Mouse (Mus musculus) embryonic facial prominence, embryonic 15.5 days (tissue): Measurements from ENCODE around the gene Aaed1. TPM values are rescaled to one million over a fixed set of nuclear protein-coding genes. Genes with fewer than 3 reads are reported as not detected.

Experiments used
- ATAC-seq: fragments of 200-750 bp; cut with Nextera tagmentation; 2 replicates; pipeline ENCODE4 v1.8.0; 2017; ENCODE audit warnings: low read depth, moderate TSS enrichment; ENCODE audit not compliant: insufficient number of reproducible peaks, low FRiP score, low TSS enrichment
- H3K27ac ChIP-seq: fragments of 300-500 bp; sonication (generic); replicated peaks from 2 replicates; pipeline ENCODE4 v1.5.1; 2015; ENCODE audit warnings: mild to moderate bottlenecking, inconsistent platforms
- H3K27me3 ChIP-seq: fragments of 300-500 bp; sonication (generic); 2 replicates; pipeline ENCODE4 v1.6.1; 2015; ENCODE audit warnings: inconsistent platforms
- H3K36me3 ChIP-seq: fragments of 300-500 bp; sonication (generic); 2 replicates; pipeline ENCODE4 v1.6.1; 2015; ENCODE audit warnings: mild to moderate bottlenecking, inconsistent platforms
- H3K4me1 ChIP-seq: fragments of 300-500 bp; sonication (generic); 2 replicates; pipeline ENCODE4 v1.6.1; 2015; ENCODE audit warnings: inconsistent platforms
- H3K4me2 ChIP-seq: fragments of 300-500 bp; sonication (generic); replicated peaks from 2 replicates; pipeline ENCODE4 v1.6.1; 2015; ENCODE audit warnings: mild to moderate bottlenecking, inconsistent platforms
- H3K4me3 ChIP-seq: fragments of 300-500 bp; sonication (generic); replicated peaks from 2 replicates; pipeline ENCODE4 v1.5.1; 2015; ENCODE audit warnings: mild to moderate bottlenecking, inconsistent platforms
- H3K9ac ChIP-seq: fragments of 300-500 bp; sonication (generic); 2 replicates; pipeline ENCODE4 v1.6.1; 2015; ENCODE audit warnings: inconsistent platforms
- H3K9me3 ChIP-seq: fragments of 300-500 bp; sonication (generic); replicated peaks from 2 replicates; pipeline ENCODE4 v1.6.1; 2016; ENCODE audit warnings: inconsistent platforms
- WGBS: fragments of 180-500 bp; shearing (Covaris S2); methylation state at CpG from one replicate; pipeline ENCODE4 v1.1.7; 2015; 5-methylcytosine and 5-hydroxymethylcytosine counted together
- polyA plus RNA-seq: library from polyadenylated mRNA; unstranded; fragments of >200 nt; fragmentation: Nextera tagmentation; extraction: Ambion mirVana; gene quantifications from 2 replicates; pipeline ENCODE4 v1.2.1, GENCODE M21; 2015

Aaed1 gene
- 41.0 and 45.8 TPM in 2 replicates for polyA plus RNA-seq

DNA sequence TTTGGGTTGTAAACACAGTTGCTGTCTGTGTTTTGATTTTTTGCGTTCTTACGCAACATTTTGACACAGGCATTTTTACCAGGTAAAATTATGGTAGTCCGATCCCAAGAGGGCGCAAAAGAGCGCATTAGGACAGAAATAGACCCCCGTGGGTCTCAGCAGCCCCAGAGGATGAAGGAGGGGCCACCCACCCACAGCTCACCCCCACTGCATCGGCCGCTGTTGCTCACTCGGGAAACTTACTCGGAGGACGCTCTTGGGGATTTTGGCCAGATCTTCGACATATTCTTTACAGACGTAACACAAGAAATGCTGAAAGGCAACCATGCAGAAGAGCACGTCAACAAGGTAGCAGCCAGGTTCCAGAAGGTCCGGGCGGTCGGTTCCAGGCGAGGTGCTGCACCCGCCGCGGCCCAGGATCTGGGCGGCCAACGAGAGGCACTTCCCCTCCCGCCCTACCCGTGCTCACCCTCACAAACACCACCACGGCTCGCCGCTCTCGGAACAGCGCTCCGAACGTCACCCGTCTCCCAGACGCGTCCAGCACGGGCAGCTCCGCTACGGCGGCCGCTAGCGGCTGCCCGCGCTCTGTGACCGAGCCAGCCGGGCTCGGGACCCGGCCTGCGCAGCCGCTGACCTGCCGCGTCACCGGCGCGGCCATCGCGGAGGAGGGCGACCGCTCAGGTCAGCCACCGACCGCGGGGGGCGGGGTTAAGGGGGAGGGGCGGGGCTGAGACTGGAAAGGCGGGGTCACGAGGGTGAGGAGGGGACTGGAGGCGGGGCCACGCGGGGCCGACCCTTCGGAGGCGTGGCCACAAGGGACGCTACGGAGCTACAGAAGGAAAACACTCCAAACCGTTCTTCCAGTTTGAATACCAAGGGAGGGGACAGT is at the start of gene Aaed1:
TSS of gene Aaed1 (minus strand) at position 687 of the 892 bp plus-strand sequence.
- ATAC-seq, result peak; percentile 92
- Histone ChIP-seq H3K4me2 (peak within 1 kb of the TSS; percentile 63), H3K36me3 (peaks cover 2% of the 10 kb centered on the region; the same call in 1 of the 2 replicates), H3K27me3 (no peaks in the 10 kb centered on the region), H3K4me1 (peaks cover 16% of the 10 kb centered on the region; the same call in 1 of the 2 replicates), H3K9me3 (no peaks in the 10 kb centered on the region), H3K4me3 (peak within 1 kb of the TSS; percentile 81), H3K27ac (peak within 1 kb of the TSS; percentile 92), H3K9ac (peak within 1 kb of the TSS; percentile 68)
- WGBS, result under 1% methylated on average over 74 of the region's 74 CpGs

DNA sequence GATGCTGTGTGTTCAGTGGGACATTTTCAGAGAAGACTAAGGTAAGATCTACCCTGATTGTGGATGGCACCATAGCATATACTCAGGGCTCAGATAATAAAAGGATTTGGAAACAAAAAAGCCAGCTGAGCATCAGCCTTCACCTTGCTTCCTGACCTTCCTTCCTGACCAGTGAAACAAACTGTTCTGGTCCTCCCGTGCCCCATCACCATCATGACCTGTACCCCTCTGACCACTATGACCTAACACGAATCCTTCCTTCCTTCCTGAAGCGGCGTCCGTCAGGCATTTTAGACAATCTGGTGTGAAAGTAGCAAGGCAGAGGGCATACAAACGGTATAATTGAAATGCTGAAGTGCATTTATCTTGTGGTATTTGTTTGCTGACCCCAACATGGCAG is 49.6 kb upstream of the Aaed1 start:
- no peaks in the 10 kb centered on the region for H3K9me3 ChIP-seq
- ATAC-seq, result no peak
- H3K36me3 ChIP-seq, result peaks cover 42% of the 10 kb centered on the region; the same call in 1 of the 2 replicates
- no peaks in the 10 kb centered on the region for H3K27me3 ChIP-seq
- H3K4me2 ChIP-seq, result no peak overlapping the region
- H3K4me3 ChIP-seq, result no peak overlapping the region
- no peaks in the 10 kb centered on the region for H3K4me1 ChIP-seq
- WGBS, result 89% methylated on average over 6 of the region's 6 CpGs
- no peak overlapping the region for H3K27ac ChIP-seq
- no peak overlapping the region for H3K9ac ChIP-seq

DNA sequence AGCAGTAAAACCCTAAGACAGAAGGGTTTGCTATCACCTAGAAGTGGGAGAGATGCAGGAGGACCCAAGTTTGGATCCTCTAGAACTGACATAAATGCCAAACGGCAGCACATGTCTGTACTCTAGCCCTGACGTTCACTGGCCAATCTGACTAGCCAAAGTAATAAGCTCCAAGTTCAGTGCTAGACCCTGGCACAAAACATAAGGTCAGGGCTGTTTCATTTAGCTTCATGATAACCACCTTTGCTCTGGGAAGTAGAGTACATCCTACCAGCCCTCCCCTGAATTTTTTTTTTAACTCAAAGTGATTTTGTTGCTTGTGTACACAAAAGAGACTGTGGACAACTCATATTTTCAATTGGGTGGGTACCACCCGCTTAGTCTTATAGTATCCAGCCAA is 48.5 kb upstream of the Aaed1 start:
- WGBS, result 93% methylated on average over 3 of the region's 3 CpGs
- H3K4me1 ChIP-seq, result no peaks in the 10 kb centered on the region
- no peak overlapping the region for H3K4me3 ChIP-seq
- no peaks in the 10 kb centered on the region for H3K27me3 ChIP-seq
- H3K36me3 ChIP-seq, result peaks cover 31% of the 10 kb centered on the region; the same call in 1 of the 2 replicates
- no peak for ATAC-seq
- no peak overlapping the region for H3K4me2 ChIP-seq
- no peak overlapping the region for H3K27ac ChIP-seq
- no peaks in the 10 kb centered on the region for H3K9me3 ChIP-seq
- no peak overlapping the region for H3K9ac ChIP-seq

DNA sequence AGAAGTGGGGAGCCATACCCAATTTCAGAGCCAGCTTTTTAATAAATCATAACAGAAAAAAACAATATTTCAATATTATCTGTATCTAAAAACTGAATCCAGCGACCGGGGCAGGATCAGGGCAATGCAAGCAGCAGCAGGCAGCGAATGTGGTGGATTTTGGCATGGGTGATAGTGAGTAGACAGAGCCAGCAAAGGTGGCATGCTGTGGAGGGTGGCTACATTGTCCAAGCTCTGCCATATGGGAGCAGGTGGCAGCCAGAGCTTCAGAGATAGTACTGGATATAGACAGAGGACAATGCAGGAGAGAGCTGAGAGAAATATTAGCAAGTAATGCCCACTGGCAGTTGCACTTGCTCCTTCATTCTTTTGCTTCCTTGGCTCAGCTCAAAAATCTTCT is 47.2 kb upstream of the Aaed1 start:
- Histone ChIP-seq H3K4me3 (no peak overlapping the region), H3K4me1 (no peaks in the 10 kb centered on the region), H3K27ac (no peak overlapping the region), H3K9me3 (no peaks in the 10 kb centered on the region), H3K9ac (no peak overlapping the region), H3K4me2 (no peak overlapping the region), H3K27me3 (no peaks in the 10 kb centered on the region), H3K36me3 (peaks cover 20% of the 10 kb centered on the region; the same call in 1 of the 2 replicates)
- ATAC-seq, result no peak
- 85% methylated on average over 3 of the region's 3 CpGs for WGBS

DNA sequence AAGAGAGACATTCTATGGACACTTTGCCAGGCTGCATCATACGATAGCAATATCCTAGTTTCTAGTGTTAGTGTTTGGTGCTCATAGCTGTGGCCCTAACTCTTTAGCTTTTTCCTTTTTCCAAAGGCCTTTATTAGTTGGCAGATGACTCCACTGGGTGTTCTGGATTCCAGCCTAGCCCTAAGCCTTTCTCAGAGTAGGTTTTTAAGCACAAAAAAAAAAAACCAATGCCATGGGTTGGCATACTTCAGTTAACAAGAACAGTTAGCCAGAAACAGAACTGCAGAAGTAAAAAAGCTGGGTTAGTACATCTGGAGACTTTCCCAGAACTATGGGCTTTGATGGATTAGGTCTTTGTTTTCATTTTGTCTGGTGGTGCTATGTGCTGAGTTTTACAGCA is 46.0 kb upstream of the Aaed1 start:
- Histone ChIP-seq H3K9me3 (no peaks in the 10 kb centered on the region), H3K36me3 (peaks cover 10% of the 10 kb centered on the region; the same call in 1 of the 2 replicates), H3K4me2 (no peak overlapping the region), H3K9ac (no peak overlapping the region), H3K4me3 (no peak overlapping the region), H3K27ac (no peak overlapping the region), H3K4me1 (no peaks in the 10 kb centered on the region), H3K27me3 (no peaks in the 10 kb centered on the region)
- 81% methylated on average over 1 of the region's 1 CpGs for WGBS
- no peak for ATAC-seq

DNA sequence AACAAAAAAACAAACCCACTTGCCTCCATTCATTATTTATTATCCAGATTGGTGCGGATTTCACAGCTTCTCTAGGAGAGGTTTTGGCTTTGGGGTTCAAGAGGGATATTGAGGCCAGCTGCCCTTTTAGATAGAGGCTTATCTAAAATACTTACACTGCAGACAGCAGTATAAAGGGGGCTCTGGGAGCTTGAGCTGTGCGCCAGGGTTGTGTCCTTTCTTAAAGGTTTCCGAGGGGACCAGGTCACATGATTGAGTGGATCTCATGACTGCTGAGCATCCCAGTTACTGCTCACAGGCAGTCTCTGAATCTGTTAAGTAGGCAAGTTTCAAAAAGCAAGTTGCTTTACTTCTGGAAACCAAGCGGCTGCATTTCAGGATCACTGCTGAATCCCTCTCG is 44.9 kb upstream of the Aaed1 start:
- Histone ChIP-seq H3K27me3 (no peaks in the 10 kb centered on the region), H3K4me2 (no peak overlapping the region), H3K9ac (no peak overlapping the region), H3K9me3 (no peaks in the 10 kb centered on the region), H3K36me3 (peaks cover 4% of the 10 kb centered on the region; the same call in 1 of the 2 replicates), H3K4me1 (no peaks in the 10 kb centered on the region), H3K4me3 (no peak overlapping the region), H3K27ac (no peak overlapping the region)
- 83% methylated on average over 5 of the region's 5 CpGs for WGBS
- no peak for ATAC-seq

DNA sequence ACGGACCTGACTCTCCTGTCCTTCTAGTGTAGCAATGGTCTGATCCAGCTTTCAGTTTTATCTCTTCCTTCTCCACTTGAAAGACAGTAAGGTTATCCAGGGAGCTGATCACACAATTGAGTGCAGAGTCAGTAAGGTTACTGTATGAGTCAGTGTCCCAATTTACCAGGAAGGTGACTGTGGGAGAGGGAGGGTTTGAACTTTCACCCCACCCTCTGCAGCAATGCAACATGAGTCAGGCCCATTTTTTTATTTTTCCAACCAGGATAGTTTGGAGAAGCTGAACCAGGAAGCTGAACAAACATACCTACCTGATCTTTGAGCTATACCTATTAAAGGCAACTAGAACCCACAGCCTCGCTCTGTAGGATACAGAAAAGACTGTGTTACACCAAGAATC is 37.0 kb upstream of the Aaed1 start:
- ATAC-seq, result no peak
- WGBS, result 72% methylated on average over 2 of the region's 2 CpGs
- H3K9me3 ChIP-seq, result no peaks in the 10 kb centered on the region
- no peak overlapping the region for H3K4me3 ChIP-seq
- no peaks in the 10 kb centered on the region for H3K27me3 ChIP-seq
- no peak overlapping the region for H3K4me2 ChIP-seq
- no peaks in the 10 kb centered on the region for H3K36me3 ChIP-seq
- no peak overlapping the region for H3K27ac ChIP-seq
- H3K4me1 ChIP-seq, result no peaks in the 10 kb centered on the region
- no peak overlapping the region for H3K9ac ChIP-seq

DNA sequence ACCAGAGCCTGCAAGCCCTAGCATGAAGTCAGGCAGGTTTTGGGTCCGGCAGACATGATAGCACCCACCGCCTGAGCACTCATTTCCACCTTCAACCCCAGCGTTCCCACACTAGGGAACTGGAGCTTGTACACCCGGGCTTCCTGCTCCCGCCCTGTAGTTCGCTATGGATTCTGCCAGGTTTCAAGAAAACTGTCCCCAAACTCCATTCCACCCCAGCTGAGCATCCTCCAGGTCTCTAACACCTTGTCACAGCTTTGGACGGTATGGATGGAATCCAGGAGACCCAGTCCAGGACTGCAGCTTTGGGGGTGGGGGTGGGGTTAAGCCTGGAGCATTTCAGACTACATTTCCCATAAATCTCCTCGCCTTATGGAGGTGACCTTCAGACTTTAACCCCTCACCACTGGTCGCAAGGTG is 31.6 kb upstream of the Aaed1 start:
- H3K4me1 ChIP-seq, result no peaks in the 10 kb centered on the region
- H3K27me3 ChIP-seq, result no peaks in the 10 kb centered on the region
- peak overlapping the region; percentile 21; the same call in 1 of the 2 replicates for H3K9ac ChIP-seq
- H3K9me3 ChIP-seq, result no peaks in the 10 kb centered on the region
- H3K4me3 ChIP-seq, result peak overlapping the region; percentile 48
- H3K4me2 ChIP-seq, result peak overlapping the region; percentile 79
- H3K36me3 ChIP-seq, result no peaks in the 10 kb centered on the region
- no peak for ATAC-seq
- no peak overlapping the region for H3K27ac ChIP-seq
- WGBS, result 3% methylated on average over 9 of the region's 9 CpGs

DNA sequence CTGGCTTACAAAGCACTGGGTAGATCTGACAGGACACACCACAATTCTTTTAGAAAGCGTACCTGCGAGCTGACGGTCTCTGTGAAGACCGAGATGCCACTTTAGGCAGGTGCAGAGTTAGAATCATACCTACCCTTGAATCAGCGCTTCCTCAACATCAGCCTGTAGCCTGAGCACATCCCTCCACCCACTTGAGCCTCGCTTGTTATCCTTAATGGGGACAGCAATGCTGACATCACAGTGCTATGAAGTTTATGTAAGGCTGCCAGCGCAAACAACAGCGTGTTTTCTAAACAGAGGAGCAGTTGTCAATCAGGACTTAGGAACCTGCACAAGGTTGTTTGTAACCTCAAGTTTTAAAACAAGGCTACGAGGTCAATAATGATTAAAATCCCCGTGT is 31.1 kb upstream of the Aaed1 start:
- Histone ChIP-seq H3K4me3 (peak overlapping the region; percentile 48), H3K9me3 (no peaks in the 10 kb centered on the region), H3K4me2 (peak overlapping the region; percentile 79), H3K27me3 (no peaks in the 10 kb centered on the region), H3K36me3 (no peaks in the 10 kb centered on the region), H3K4me1 (no peaks in the 10 kb centered on the region), H3K9ac (peak overlapping the region; percentile 21; the same call in 1 of the 2 replicates), H3K27ac (no peak overlapping the region)
- no peak for ATAC-seq
- WGBS, result 18% methylated on average over 10 of the region's 10 CpGs

DNA sequence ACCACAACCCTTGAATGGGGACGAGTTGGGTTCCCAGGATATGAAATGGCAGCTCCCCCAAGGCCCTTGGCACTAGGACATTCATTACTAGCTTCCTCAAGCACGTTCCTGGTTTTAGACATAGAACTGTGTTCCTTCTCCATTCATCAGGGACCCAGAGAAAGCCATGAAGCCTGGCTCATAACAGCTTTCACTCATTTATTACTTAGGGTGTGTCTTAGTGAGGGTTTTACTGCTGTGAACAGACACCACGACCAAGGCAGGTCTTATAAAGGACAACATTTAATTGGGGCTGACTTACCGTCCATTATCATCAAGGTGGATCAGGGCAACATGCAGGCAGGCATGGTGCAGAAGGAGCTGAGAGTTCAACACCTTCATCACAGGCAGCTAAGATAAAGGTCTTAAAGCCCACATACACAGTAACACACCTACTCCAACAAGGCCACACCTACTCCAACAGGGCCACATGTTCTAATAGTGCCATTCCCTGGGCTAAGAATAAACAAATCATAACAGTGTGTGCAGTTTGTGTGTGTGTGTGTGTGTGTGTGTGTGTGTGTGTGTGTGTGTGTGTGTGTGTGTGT is 23.1 kb upstream of the Aaed1 start:
- ATAC-seq, result no peak

DNA sequence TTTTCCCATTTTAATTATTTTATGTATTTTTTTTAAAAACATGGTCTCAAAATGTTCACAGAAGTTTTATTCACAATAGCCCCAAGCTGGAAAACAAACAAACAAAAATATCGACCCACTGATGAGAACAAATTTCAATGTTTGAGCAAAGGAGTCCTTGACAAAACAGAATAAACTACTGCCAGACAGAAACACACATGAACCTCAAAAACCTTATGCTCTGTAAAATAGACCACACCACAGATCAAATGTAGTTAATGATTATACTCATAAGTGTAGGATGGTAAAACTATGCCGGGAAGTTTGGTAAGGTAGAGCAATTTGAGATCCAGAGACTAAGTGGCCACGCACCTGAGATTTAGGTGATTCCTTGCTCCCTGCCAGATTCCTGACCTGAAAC is 20.6 kb upstream of the Aaed1 start:
- Histone ChIP-seq H3K9ac (no peak overlapping the region), H3K27ac (no peak overlapping the region), H3K9me3 (no peaks in the 10 kb centered on the region), H3K27me3 (no peaks in the 10 kb centered on the region), H3K4me1 (no peaks in the 10 kb centered on the region), H3K4me2 (no peak overlapping the region), H3K4me3 (no peak overlapping the region), H3K36me3 (no peaks in the 10 kb centered on the region)
- ATAC-seq, result no peak
- WGBS, result 82% methylated on average over 3 of the region's 3 CpGs

More for the DNA sequence above, 23.1 kb upstream of the Aaed1 start:
- Histone ChIP-seq H3K4me2 (no peak overlapping the region), H3K9me3 (no peaks in the 10 kb centered on the region), H3K36me3 (no peaks in the 10 kb centered on the region), H3K27ac (no peak overlapping the region), H3K27me3 (no peaks in the 10 kb centered on the region), H3K4me3 (no peak overlapping the region), H3K9ac (no peak overlapping the region), H3K4me1 (no peaks in the 10 kb centered on the region)
- 63% methylated on average over 4 of the region's 4 CpGs for WGBS
